Mouse (Mus musculus): Measurements from ENCODE around the gene Hk2. TPM values are rescaled to one million over a fixed set of nuclear protein-coding genes. Genes with fewer than 3 reads are reported as not detected.

Hk2 gene
- polyA plus RNA-seq, 1 experiment from 2014 or later: 6.0 TPM

DNA sequence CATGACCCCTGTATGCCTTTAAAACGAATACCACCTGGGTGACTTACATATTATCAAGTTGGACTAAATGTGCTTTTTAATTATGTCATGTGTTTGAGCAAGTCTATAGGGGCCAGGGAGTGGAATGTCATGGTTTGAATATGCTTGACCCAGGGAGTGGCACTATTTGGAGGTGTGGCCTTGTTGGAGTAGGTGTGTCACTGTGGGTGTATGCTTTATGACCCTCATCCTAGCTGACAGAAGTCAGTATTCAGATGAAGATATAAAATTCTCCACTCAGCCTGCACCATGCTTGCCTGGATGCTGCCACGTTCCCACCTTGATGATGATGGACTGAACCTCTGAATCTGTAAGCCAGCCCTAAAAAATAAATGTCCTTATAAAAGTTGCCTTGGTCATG lies 16.6 kb upstream of the Hk2 start:
- H3K36me3 ChIP-seq: no peaks in the 10 kb centered on the region
- ATAC-seq (ENCODE audit: low read depth): no peak
- H3K4me1 ChIP-seq (replicated peaks): no peaks in the 10 kb centered on the region
- no peak for DNase-seq
- no peak overlapping the region for H3K27ac ChIP-seq
- 65% methylated on average over 2 of the region's 2 CpGs for WGBS (ENCODE audit: insufficient replicate concordance)
- H3K27me3 ChIP-seq: no peaks in the 10 kb centered on the region
- H3K4me2 ChIP-seq: no peak overlapping the region
- no peak overlapping the region for H3K9ac ChIP-seq
- no peaks in the 10 kb centered on the region for H3K9me3 ChIP-seq (replicated peaks)
- no peak overlapping the region for H3K4me3 ChIP-seq (replicated peaks)

DNA sequence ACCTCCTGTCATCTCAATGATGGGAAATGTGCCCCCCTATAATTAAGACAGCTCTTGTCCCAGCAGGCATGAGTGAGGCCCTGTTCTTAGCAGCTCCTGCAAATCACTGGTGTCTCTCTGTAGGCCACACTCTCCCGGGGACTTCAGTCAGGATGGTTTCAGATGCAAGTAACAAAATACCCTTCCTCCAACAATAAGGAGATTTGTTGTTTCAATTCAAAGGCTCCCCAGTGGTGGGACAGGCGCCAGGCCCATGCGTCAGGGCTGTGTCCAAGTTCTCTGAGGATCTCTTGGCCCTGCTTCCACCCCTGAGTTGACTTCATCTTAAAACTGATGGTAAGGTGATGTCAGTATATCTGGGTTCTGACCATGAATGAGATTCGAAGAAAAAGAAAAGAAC lies 9.7 kb upstream of the Hk2 start:
- no peak overlapping the region for H3K4me3 ChIP-seq (replicated peaks)
- 59% methylated on average over 4 of the region's 4 CpGs for WGBS (ENCODE audit: insufficient replicate concordance)
- DNase-seq (no peak), ATAC-seq (ENCODE audit: low read depth) (no peak)
- no peak overlapping the region for H3K27ac ChIP-seq
- H3K9ac ChIP-seq: no peak overlapping the region
- no peak overlapping the region for H3K4me2 ChIP-seq
- H3K9me3 ChIP-seq (replicated peaks): no peaks in the 10 kb centered on the region
- H3K27me3 ChIP-seq: no peaks in the 10 kb centered on the region; the same call in 1 of the 2 replicates
- H3K36me3 ChIP-seq: no peaks in the 10 kb centered on the region
- H3K4me1 ChIP-seq (replicated peaks): no peaks in the 10 kb centered on the region

DNA sequence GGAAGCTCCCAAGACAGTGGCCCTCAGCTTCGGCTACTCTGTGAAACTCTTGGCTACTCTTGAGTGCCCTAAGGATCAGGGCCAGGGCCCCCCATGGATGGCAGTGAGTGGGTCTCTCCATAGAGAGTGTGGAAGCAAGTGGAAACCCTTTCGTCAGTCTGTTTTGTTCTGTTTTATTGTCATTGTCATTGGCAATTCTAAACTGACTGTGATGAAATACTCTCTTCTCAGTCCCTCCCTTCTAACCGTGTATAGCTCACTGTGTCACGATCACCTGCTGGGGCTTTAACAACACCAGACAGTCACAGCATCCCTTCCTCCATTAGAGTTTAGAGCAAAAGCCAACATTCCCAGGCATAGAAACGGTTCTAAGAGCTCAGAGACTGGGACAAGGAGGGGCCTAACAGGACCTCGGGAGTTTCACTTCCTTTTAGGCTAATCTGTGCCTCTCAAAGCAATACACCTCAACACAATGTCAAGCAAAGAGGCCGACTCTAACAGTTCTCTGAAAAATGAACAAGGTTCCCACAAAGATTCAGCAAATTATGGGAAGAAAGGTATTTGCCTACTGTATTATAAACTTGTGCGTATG lies 6.6 kb upstream of the Hk2 start:
- Histone ChIP-seq H3K27me3 (no peaks in the 10 kb centered on the region; the same call in 1 of the 2 replicates), H3K9me3 (replicated peaks) (no peaks in the 10 kb centered on the region), H3K4me1 (replicated peaks) (peaks cover 6% of the 10 kb centered on the region; the same call in 1 of the 2 replicates), H3K36me3 (no peaks in the 10 kb centered on the region), H3K4me3 (replicated peaks) (no peak overlapping the region), H3K27ac (no peak overlapping the region), H3K9ac (no peak overlapping the region), H3K4me2 (no peak overlapping the region)
- no peak for ATAC-seq (ENCODE audit: low read depth)
- 41% methylated on average over 8 of the region's 8 CpGs for WGBS (ENCODE audit: insufficient replicate concordance)
- no peak for DNase-seq

DNA sequence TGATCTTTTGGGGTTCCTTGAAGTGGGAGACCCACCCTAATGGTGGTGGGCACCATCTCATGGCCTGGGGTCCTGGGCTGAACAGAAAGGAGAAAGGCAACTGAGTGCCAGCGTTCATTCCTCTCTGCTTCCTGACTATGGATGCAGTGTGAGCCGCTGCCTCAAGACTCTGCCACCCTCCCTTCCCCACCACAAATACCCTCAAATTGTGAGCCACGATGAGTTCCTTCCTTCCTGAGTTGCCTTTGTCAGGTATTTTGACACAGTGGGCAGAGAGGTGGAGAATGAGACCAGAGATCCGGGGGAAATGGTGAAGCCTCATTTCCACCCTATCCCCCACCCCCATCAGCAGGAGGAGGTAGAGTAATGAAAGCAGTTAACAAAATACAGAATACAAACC lies 6.1 kb upstream of the Hk2 start:
- H3K4me2 ChIP-seq: no peak overlapping the region
- DNase-seq: no peak
- H3K4me1 ChIP-seq (replicated peaks): peaks cover 6% of the 10 kb centered on the region
- H3K36me3 ChIP-seq: no peaks in the 10 kb centered on the region
- ATAC-seq (ENCODE audit: low read depth): no peak
- H3K27me3 ChIP-seq: peaks cover 4% of the 10 kb centered on the region; the same call in 1 of the 2 replicates
- no peaks in the 10 kb centered on the region for H3K9me3 ChIP-seq (replicated peaks)
- H3K9ac ChIP-seq: no peak overlapping the region
- H3K27ac ChIP-seq: no peak overlapping the region
- WGBS (ENCODE audit: insufficient replicate concordance): 19% methylated on average over 4 of the region's 4 CpGs
- H3K4me3 ChIP-seq (replicated peaks): no peak overlapping the region

DNA sequence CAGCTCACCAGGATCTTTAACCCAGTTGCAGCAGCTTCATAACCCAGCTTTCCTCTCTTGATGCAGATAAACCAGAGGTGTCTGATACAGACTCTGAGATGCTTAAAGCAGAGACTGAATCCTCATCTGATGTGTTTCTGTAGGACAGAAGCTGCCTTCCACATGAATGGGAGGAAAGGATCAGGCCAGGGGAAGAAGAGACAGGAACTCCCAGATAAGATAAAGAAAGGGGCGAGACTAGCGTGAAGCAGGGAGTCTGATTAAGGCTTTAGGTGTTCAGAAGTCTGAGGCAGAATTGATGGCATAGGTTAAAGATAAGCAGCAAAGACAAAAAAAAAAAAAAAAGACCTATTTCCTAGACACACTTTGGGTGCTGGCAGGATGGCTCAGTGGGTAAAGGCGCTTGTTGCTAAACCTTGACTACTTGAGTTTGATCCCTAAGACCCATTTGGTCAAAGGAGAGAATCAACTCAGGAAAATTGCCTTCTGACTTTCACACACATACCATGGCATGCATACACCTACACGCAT lies 2.9 kb upstream of the Hk2 start:
- peaks cover 11% of the 10 kb centered on the region for H3K27me3 ChIP-seq
- no peak overlapping the region for H3K9ac ChIP-seq
- no peaks in the 10 kb centered on the region for H3K9me3 ChIP-seq (replicated peaks)
- no peak overlapping the region for H3K27ac ChIP-seq
- DNase-seq: no peak
- H3K4me1 ChIP-seq (replicated peaks): peaks cover 37% of the 10 kb centered on the region
- no peaks in the 10 kb centered on the region for H3K36me3 ChIP-seq
- WGBS (ENCODE audit: insufficient replicate concordance): 38% methylated on average over 4 of the region's 4 CpGs
- H3K4me3 ChIP-seq (replicated peaks): no peak overlapping the region
- no peak overlapping the region for H3K4me2 ChIP-seq
- ATAC-seq (ENCODE audit: low read depth): no peak

DNA sequence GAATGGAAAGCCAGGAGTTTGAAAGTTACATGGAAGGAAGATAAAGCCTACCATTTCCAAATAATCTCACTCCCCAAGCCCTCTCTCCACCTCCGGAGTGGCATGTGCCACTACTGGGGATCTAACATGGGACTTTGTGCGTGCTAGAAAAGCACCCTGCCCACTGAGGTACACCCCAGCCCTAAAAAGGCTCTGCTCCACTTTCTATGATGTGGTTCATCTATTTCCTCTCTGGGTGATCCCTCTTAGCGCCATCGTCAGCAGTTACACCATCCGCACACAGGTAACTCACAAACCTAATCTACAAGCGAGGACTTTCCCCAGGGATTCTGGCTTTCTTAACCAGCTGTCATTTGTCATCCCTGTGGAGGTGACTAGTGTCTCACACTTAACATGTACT lies 1.1 kb upstream of the Hk2 start:
- Histone ChIP-seq H3K36me3 (no peaks in the 10 kb centered on the region), H3K27ac (no peak overlapping the region)

DNA sequence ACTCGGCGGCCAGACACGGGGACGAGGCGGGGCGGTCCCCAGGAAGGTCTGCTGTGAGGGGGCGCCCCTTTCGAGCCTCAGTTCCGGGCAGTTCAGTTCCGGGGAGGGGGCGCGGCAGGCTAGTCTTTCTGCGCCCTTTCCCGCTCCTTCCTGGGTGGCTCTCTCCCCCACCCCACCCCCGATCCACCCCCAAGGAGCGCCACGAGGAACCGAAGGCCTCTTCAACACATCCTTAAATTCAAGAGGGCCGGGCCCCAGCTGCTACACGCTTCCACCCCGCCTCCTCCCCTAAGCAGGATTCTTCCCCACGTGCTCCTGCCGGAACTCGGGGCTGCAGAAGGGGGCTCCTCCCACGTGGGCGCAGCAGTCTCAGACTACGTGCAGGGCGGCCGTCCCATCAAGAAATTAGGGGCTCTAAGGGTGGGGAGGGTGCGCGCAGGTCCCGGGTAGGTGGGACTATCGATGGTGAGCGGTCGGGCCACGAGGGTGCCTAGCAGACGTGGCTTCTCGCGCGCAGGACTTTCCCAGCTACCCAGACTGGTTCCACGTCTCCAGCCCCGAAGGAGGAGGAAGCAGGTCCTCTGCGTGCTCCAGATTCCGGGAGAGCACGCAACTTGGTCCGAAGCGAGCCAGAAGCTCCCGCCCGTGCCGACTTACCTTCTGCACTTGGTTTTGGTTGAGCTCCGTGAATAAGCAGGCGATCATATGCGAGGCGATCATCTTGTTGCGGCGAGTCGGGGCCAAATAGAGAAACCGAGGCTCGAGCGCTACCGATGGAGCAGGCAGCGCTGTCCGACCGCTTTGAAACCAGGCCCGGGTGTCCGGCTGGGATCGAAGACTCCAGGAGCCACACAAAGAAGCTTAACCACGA lies 758 bp downstream of the Hk2 start:
- H3K4me2 ChIP-seq: peak overlapping the region; percentile 90
- DNase-seq (peak; percentile 43), ATAC-seq (ENCODE audit: low read depth) (peak; percentile 6; the same call in 1 of the 2 replicates)
- under 1% methylated on average over 68 of the region's 68 CpGs for WGBS (ENCODE audit: insufficient replicate concordance)
- no peaks in the 10 kb centered on the region for H3K36me3 ChIP-seq
- H3K9me3 ChIP-seq (replicated peaks): no peaks in the 10 kb centered on the region
- peak overlapping the region; percentile 69 for H3K9ac ChIP-seq
- H3K27me3 ChIP-seq: peaks cover 11% of the 10 kb centered on the region
- peak overlapping the region; percentile 66 for H3K4me3 ChIP-seq (replicated peaks)
- H3K4me1 ChIP-seq (replicated peaks): peaks cover 66% of the 10 kb centered on the region
- peak overlapping the region; percentile 73 for H3K27ac ChIP-seq

More for the DNA sequence above, 1.1 kb upstream of the Hk2 start:
- DNase-seq: no peak
- peak overlapping the region; percentile 90; the same call in 1 of the 2 replicates for H3K4me2 ChIP-seq
- H3K9ac ChIP-seq: no peak overlapping the region
- no peak overlapping the region for H3K4me3 ChIP-seq (replicated peaks)
- peaks cover 11% of the 10 kb centered on the region for H3K27me3 ChIP-seq
- H3K9me3 ChIP-seq (replicated peaks): no peaks in the 10 kb centered on the region
- no peak for ATAC-seq (ENCODE audit: low read depth)
- WGBS (ENCODE audit: insufficient replicate concordance): 68% methylated on average over 6 of the region's 6 CpGs
- H3K4me1 ChIP-seq (replicated peaks): peaks cover 54% of the 10 kb centered on the region

DNA sequence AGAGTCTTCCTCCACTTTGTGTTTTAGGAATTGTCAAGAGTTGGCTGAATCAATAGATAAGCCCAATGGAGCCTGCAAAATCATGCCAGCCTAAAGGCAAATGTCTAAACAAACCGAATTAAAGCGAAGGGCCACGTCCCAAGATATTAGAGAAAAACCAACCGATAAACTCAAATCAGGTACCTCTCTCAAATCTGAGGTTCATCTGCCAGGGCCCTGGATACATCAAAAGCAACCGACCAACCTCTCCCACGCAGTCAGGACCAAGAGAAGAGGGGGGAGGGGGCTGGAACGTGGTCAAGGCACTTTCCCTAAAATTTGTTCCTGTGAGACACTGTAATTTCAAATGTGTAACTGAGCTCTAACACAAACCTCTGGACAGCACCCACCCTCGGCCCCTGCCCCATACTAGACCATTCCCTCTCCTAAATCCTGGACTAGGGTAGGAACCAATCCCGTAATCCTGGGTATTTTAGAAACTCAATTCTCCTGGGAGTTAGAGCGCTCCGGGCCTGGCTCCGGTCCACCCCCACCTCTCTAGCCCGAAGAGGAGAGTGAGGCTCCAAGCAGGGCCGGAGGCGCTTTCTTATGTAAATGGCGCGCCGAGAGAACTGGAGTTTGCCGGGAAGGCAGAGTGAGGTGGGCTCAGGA lies 1.7 kb downstream of the Hk2 start:
- Histone ChIP-seq H3K27me3 (peaks cover 11% of the 10 kb centered on the region), H3K27ac (peak overlapping the region; percentile 36; the same call in 1 of the 2 replicates), H3K4me1 (replicated peaks) (peaks cover 71% of the 10 kb centered on the region), H3K4me3 (replicated peaks) (peak overlapping the region; percentile 66), H3K9me3 (replicated peaks) (no peaks in the 10 kb centered on the region), H3K36me3 (no peaks in the 10 kb centered on the region), H3K9ac (peak overlapping the region; percentile 69), H3K4me2 (peak overlapping the region; percentile 90)
- ATAC-seq (ENCODE audit: low read depth): no peak
- under 1% methylated on average over 19 of the region's 19 CpGs for WGBS (ENCODE audit: insufficient replicate concordance)
- no peak for DNase-seq

DNA sequence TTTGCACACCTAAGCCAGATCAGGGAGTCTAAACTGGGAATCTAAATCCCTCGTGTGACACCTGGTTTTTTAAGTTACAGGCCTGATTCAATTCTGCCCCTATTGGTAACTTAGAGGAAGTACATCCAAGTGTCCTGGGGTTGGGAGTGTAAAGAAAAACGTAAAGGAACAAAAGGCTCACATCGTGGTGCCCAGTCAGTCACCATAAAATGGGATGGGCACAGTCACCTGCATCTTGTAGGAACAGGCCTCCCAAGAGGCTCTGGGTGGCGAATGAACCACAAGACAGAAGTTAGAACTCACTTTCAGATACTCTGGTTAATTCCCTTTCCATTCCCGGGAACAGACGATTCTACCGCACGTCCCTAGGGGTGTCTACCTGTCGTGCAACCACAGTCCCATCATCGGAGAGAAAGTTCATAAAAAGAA lies 2.3 kb downstream of the Hk2 start:
- DNase-seq: no peak
- no peak overlapping the region for H3K27ac ChIP-seq
- no peak for ATAC-seq (ENCODE audit: low read depth)

DNA sequence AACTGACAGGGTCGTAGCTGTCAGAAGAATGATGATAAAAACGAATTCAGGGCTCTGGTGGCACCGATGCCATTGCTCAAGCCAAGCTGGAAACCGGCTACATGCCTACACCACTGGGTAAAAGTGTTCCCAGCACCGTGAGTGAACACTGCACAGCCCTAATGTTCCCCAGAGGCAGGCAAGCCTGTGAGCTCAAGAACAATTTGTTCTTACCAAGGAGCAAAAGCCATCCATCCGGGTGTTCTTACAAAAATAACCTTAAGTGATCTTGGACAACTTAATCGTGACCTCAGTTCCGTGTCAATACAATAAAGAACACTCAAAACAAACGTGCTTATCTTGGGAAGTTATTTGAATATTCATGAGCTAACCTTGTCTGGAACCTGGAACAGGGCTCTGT lies 3.2 kb downstream of the Hk2 start:
- Histone ChIP-seq H3K4me1 (replicated peaks) (peaks cover 78% of the 10 kb centered on the region), H3K9ac (0 out of 2 replicates have a peak overlapping the region, but pooled peaks have one; percentile 14), H3K27ac (no peak overlapping the region), H3K9me3 (replicated peaks) (no peaks in the 10 kb centered on the region), H3K4me2 (peak overlapping the region; percentile 90), H3K27me3 (peaks cover 11% of the 10 kb centered on the region), H3K36me3 (no peaks in the 10 kb centered on the region), H3K4me3 (replicated peaks) (peak overlapping the region; percentile 66; the same call in 1 of the 2 replicates)
- DNase-seq (no peak), ATAC-seq (ENCODE audit: low read depth) (no peak)
- 42% methylated on average over 9 of the region's 9 CpGs for WGBS (ENCODE audit: insufficient replicate concordance)

More for the DNA sequence above, 2.3 kb downstream of the Hk2 start:
- H3K27me3 ChIP-seq: peaks cover 11% of the 10 kb centered on the region
- H3K4me2 ChIP-seq: peak overlapping the region; percentile 90
- H3K9me3 ChIP-seq (replicated peaks): no peaks in the 10 kb centered on the region
- H3K4me1 ChIP-seq (replicated peaks): peaks cover 72% of the 10 kb centered on the region
- WGBS (ENCODE audit: insufficient replicate concordance): 2% methylated on average over 10 of the region's 10 CpGs
- peak overlapping the region; percentile 66 for H3K4me3 ChIP-seq (replicated peaks)
- H3K36me3 ChIP-seq: no peaks in the 10 kb centered on the region
- peak overlapping the region; percentile 69; the same call in 1 of the 2 replicates for H3K9ac ChIP-seq

DNA sequence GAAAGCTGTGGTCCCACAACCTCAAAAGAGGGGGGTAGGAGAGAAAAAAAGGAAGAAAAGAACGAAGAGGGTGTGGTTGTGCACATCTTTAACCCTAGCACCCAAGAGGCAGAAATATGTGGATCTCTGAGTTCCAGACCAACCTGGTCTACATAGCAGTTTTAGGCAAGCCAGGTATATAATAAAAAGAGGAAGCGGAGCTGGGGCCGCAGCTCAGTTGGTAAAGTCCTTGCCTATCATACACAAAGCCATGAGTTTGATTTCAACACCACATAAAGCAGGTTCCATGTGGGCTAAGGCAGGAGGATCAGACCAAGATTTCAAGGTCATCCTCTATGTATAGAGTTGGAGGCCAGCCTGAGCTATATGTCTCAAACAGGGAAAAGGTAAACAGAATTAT lies 4.0 kb downstream of the Hk2 start:
- DNase-seq (no peak), ATAC-seq (ENCODE audit: low read depth) (no peak)
- peaks cover 6% of the 10 kb centered on the region for H3K27me3 ChIP-seq
- H3K9me3 ChIP-seq (replicated peaks): no peaks in the 10 kb centered on the region
- H3K27ac ChIP-seq: no peak overlapping the region
- 44% methylated on average over 3 of the region's 3 CpGs for WGBS (ENCODE audit: insufficient replicate concordance)
- no peaks in the 10 kb centered on the region for H3K36me3 ChIP-seq
- no peak overlapping the region for H3K4me2 ChIP-seq
- H3K4me1 ChIP-seq (replicated peaks): peaks cover 85% of the 10 kb centered on the region
- no peak overlapping the region for H3K4me3 ChIP-seq (replicated peaks)
- no peak overlapping the region for H3K9ac ChIP-seq
